Mouse (Mus musculus) MEL (cell line): ENCODE data around the gene Cry2. TPM values are rescaled to one million over a fixed set of nuclear protein-coding genes. Genes with fewer than 3 reads are reported as not detected.

Experiments used
- DNase-seq: peaks from one replicate; pipeline ENCODE4 v3.0.0; 2011; ENCODE audit warnings: low read depth, low spot score
- H3K27ac ChIP-seq: 2 replicates; pipeline ENCODE4 v1.5.1; 2012; ENCODE audit warnings: low read depth, mild to moderate bottlenecking, control low read depth, low read length, moderate library complexity; ENCODE audit not compliant: control insufficient read depth
- H3K27me3 ChIP-seq, 2 experiments: fragments of 150-350 bp in 1 of 2; sonication (generic) in 1 of 2; 2 replicates each; pipeline ENCODE4 v1.6.1; 2012; ENCODE audit warnings: low read length in 2 of 2, mild to moderate bottlenecking in 2 of 2, improper control_type of control experiment in 1 of 2, moderate library complexity in 1 of 2; ENCODE audit not compliant: insufficient read depth in 2 of 2, control insufficient read depth in 1 of 2
- H3K36me3 ChIP-seq, 2 experiments: 2 replicates each; pipeline ENCODE4 v1.6.1; 2012 to 2014; ENCODE audit warnings: low read length in 2 of 2, improper control_type of control experiment in 1 of 2, inconsistent platforms in 1 of 2, mild to moderate bottlenecking in 1 of 2; ENCODE audit not compliant: insufficient read depth in 2 of 2, control insufficient read depth in 1 of 2
- H3K4me1 ChIP-seq, 2 experiments: fragments of 150-350 bp in 1 of 2; sonication (generic) in 1 of 2; 2 replicates each; pipeline ENCODE4 v1.6.1; 2012; ENCODE audit warnings: low read length in 2 of 2, improper control_type of control experiment in 1 of 2, mild to moderate bottlenecking in 1 of 2; ENCODE audit not compliant: insufficient read depth in 2 of 2, control insufficient read depth in 1 of 2
- H3K4me3 ChIP-seq, 2 experiments: fragments of 150-350 bp in 1 of 2; sonication (generic) in 1 of 2; 2 replicates each; pipeline ENCODE4 v1.5.1; 2012; ENCODE audit warnings: low read depth in 2 of 2, low read length in 2 of 2, mild to moderate bottlenecking in 2 of 2, moderate library complexity in 2 of 2, control low read depth in 1 of 2, improper control_type of control experiment in 1 of 2; ENCODE audit not compliant: control insufficient read depth in 1 of 2, insufficient read depth in 1 of 2
- H3K79me2 ChIP-seq: 2 replicates; pipeline ENCODE4 v1.6.1; 2012; ENCODE audit warnings: mild to moderate bottlenecking, low read length, moderate library complexity; ENCODE audit not compliant: control insufficient read depth, poor library complexity, insufficient read depth
- H3K9ac ChIP-seq: 2 replicates; pipeline ENCODE4 v1.6.1; 2012; ENCODE audit warnings: low read depth, mild to moderate bottlenecking, control low read depth, low read length, moderate library complexity; ENCODE audit not compliant: control insufficient read depth, poor library complexity, severe bottlenecking
- H3K9me3 ChIP-seq: fragments of 150-350 bp; sonication (generic); replicated peaks from 2 replicates; pipeline ENCODE4 v1.6.1; 2012; ENCODE audit warnings: mild to moderate bottlenecking, low read length, improper control_type of control experiment, moderate library complexity; ENCODE audit not compliant: insufficient read depth
- BHLHE40 ChIP-seq: IDR thresholded peaks from 2 replicates; pipeline ENCODE4 v1.6.1; 2012; ENCODE audit warnings: low read depth, mild to moderate bottlenecking, inconsistent platforms, low read length, improper control_type of control experiment, borderline replicate concordance
- CHD1 ChIP-seq: IDR thresholded peaks from 2 replicates; pipeline ENCODE4 v1.6.1; 2012; ENCODE audit warnings: low read depth, mild to moderate bottlenecking, inconsistent platforms, low read length, improper control_type of control experiment
- CHD2 ChIP-seq: IDR thresholded peaks from 2 replicates; pipeline ENCODE4 v1.6.1; 2011; ENCODE audit warnings: low read length, improper control_type of control experiment
- ELF1 ChIP-seq: IDR thresholded peaks from 2 replicates; pipeline ENCODE4 v1.6.1; 2014; ENCODE audit warnings: low read depth, mild to moderate bottlenecking, inconsistent platforms, low read length, improper control_type of control experiment, moderate library complexity
- EP300 ChIP-seq, 2 experiments: IDR thresholded peaks; 2 replicates each; pipeline ENCODE4 v1.6.1; 2011; ENCODE audit warnings: improper control_type of control experiment in 2 of 2, low read length in 2 of 2, low read depth in 1 of 2, mild to moderate bottlenecking in 1 of 2
- GABPA ChIP-seq: IDR thresholded peaks from 2 replicates; pipeline ENCODE4 v1.6.1; 2012; ENCODE audit warnings: low read depth, mild to moderate bottlenecking, inconsistent platforms, low read length, improper control_type of control experiment, moderate library complexity
- GATA1 ChIP-seq: IDR thresholded peaks from 2 replicates; pipeline ENCODE4 v1.6.1; 2011; ENCODE audit warnings: low read depth, low read length, improper control_type of control experiment
- HCFC1 ChIP-seq: IDR thresholded peaks from 2 replicates; pipeline ENCODE4 v1.6.1; 2012; ENCODE audit warnings: low read depth, mild to moderate bottlenecking, inconsistent platforms, low read length, improper control_type of control experiment, moderate library complexity
- MAFK ChIP-seq: IDR thresholded peaks from 2 replicates; pipeline ENCODE4 v1.6.1; 2011; ENCODE audit warnings: low read depth, mild to moderate bottlenecking, low read length, improper control_type of control experiment, borderline replicate concordance
- MAX ChIP-seq: IDR thresholded peaks from 2 replicates; pipeline ENCODE4 v1.6.1; 2011; ENCODE audit warnings: low read length, improper control_type of control experiment
- MAZ ChIP-seq: IDR thresholded peaks from 2 replicates; pipeline ENCODE4 v1.6.1; 2012; ENCODE audit warnings: low read depth, mild to moderate bottlenecking, inconsistent platforms, low read length, improper control_type of control experiment
- MXI1 ChIP-seq: IDR thresholded peaks from 2 replicates; pipeline ENCODE4 v1.6.1; 2011; ENCODE audit warnings: mild to moderate bottlenecking, low read depth, low read length, improper control_type of control experiment
- MYB ChIP-seq: IDR thresholded peaks from 2 replicates; pipeline ENCODE4 v1.6.1; 2011; ENCODE audit warnings: mild to moderate bottlenecking, low read depth, low read length, improper control_type of control experiment
- NELFE ChIP-seq: IDR thresholded peaks from 2 replicates; pipeline ENCODE4 v1.6.1; 2011; ENCODE audit warnings: low read depth, low read length, improper control_type of control experiment
- NRF1 ChIP-seq: IDR thresholded peaks from 2 replicates; pipeline ENCODE4 v1.6.1; 2014; ENCODE audit warnings: low read depth, mild to moderate bottlenecking, inconsistent platforms, low read length, improper control_type of control experiment, moderate library complexity; ENCODE audit not compliant: poor library complexity, insufficient read depth, severe bottlenecking
- RAD21 ChIP-seq: IDR thresholded peaks from 2 replicates; pipeline ENCODE4 v1.6.1; 2011; ENCODE audit warnings: mild to moderate bottlenecking, low read depth, low read length, improper control_type of control experiment
- RCOR1 ChIP-seq: IDR thresholded peaks from 2 replicates; pipeline ENCODE4 v1.6.1; 2012; ENCODE audit warnings: low read depth, mild to moderate bottlenecking, inconsistent platforms, low read length, improper control_type of control experiment
- TAL1 ChIP-seq: IDR thresholded peaks from 2 replicates; pipeline ENCODE4 v1.6.1; 2012; ENCODE audit warnings: mild to moderate bottlenecking, inconsistent platforms, low read length, moderate library complexity, mixed read lengths
- TBP ChIP-seq: IDR thresholded peaks from 2 replicates; pipeline ENCODE4 v1.8.0; 2011; ENCODE audit warnings: low read depth, low read length, improper control_type of control experiment
- TCF12 ChIP-seq: IDR thresholded peaks from 2 replicates; pipeline ENCODE4 v1.6.1; 2014; ENCODE audit warnings: low read depth, mild to moderate bottlenecking, inconsistent platforms, low read length, improper control_type of control experiment, moderate library complexity
- UBTF ChIP-seq: IDR thresholded peaks from 2 replicates; pipeline ENCODE4 v1.6.1; 2012; ENCODE audit warnings: low read depth, mild to moderate bottlenecking, inconsistent platforms, low read length, improper control_type of control experiment, moderate library complexity, borderline replicate concordance; ENCODE audit not compliant: insufficient read depth
- USF1 ChIP-seq: IDR thresholded peaks from 2 replicates; pipeline ENCODE4 v1.6.1; 2014; ENCODE audit warnings: low read depth, mild to moderate bottlenecking, inconsistent platforms, low read length, improper control_type of control experiment, moderate library complexity
- ZC3H11A ChIP-seq: IDR thresholded peaks from 2 replicates; pipeline ENCODE4 v1.6.1; 2012; ENCODE audit warnings: low read depth, mild to moderate bottlenecking, inconsistent platforms, low read length, improper control_type of control experiment
- ZMIZ1 ChIP-seq: IDR thresholded peaks from 2 replicates; pipeline ENCODE4 v1.6.1; 2012; ENCODE audit warnings: low read depth, mild to moderate bottlenecking, inconsistent platforms, low read length, improper control_type of control experiment, moderate library complexity
- ZNF384 ChIP-seq: IDR thresholded peaks from 2 replicates; pipeline ENCODE4 v1.6.1; 2012; ENCODE audit warnings: low read depth, mild to moderate bottlenecking, inconsistent platforms, low read length, improper control_type of control experiment
- polyA plus RNA-seq, 2 experiments: library from polyadenylated mRNA; stranded (reverse) in 1 of 2; unstranded in 1 of 2; fragments of >175 nt in 1 of 2; fragments of >200 nt in 1 of 2; gene quantifications; 2 replicates each; pipeline versions ENCODE4 v1.2.1 to v1.2.4; 2012; ENCODE audit warnings: low replicate concordance in 2 of 2, low read depth in 1 of 2; ENCODE audit not compliant: insufficient read length in 2 of 2, insufficient read depth in 1 of 2, missing spikeins in 1 of 2
- total RNA-seq: library from RNA; depleted of rRNA; stranded (reverse); fragments of 300-350 nt; gene quantifications from 2 replicates; pipeline ENCODE4 v1.2.3, GENCODE M21; 2012

Cry2 gene
- total and polyA plus RNA-seq, 3 experiments = 13.3 to 36.2 TPM; not detected in 1

DNA sequence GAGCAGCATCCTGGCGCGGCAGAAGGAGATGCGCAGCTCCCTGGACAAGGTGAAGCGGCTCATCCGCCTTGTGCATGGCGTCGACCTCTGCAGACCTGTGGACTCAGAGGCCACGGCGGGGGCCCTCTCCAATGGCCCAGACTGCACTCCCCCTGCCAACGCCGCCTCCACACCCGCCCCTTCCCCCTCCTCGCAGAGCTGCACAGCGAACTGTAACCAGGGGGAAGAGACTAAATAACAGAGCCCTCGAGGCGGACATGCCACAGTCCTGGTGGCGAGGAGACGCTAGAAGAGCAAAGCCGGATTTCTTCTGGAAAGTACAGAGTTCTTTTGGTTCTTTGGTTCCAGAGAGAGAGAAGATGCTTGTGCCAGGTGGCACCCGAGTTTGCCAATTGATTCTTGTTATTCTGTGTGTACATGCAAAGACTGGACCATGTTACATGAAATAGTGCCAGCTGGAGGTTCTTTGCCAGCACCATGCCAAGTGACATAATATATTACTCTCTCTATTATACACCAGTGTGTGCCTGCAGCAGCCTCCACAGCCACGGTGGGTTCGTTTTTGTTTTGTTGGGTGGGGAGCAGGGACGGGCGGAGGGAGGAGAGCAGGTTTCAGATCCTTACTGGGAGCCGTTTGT is 73.5 kb downstream of the Cry2 start:
- DNase-seq = no peak
- H3K4me3 ChIP-seq = no peak overlapping the region
- no peaks in the 10 kb centered on the region for H3K36me3 ChIP-seq
- no peaks in the 10 kb centered on the region for H3K9me3 ChIP-seq
- H3K9ac ChIP-seq = no peak overlapping the region
- no peaks in the 10 kb centered on the region for H3K79me2 ChIP-seq
- no peak overlapping the region for H3K27ac ChIP-seq
- no peaks in the 10 kb centered on the region for H3K4me1 ChIP-seq
- no peaks in the 10 kb centered on the region for H3K27me3 ChIP-seq
- TF ChIP-seq RAD21 = no peak
- no peak for TF ChIP-seq TCF12
- TF ChIP-seq TAL1 = no peak
- no peak for TF ChIP-seq HCFC1
- TF ChIP-seq GABPA = no peak
- TF ChIP-seq MAX = no peak
- TF ChIP-seq ZMIZ1 = no peak
- no peak for TF ChIP-seq RCOR1
- TF ChIP-seq UBTF = no peak

- H3K27me3 ChIP-seq = no peaks in the 10 kb centered on the region
- H3K79me2 ChIP-seq = no peaks in the 10 kb centered on the region
- DNase-seq = no peak
- TF ChIP-seq GATA1 (no peak), TBP (no peak), NELFE (no peak), UBTF (no peak), NRF1 (no peak), MYB (no peak), MAX (no peak), ZNF384 (no peak), HCFC1 (no peak), MAFK (no peak), TAL1 (no peak), USF1 (no peak), EP300 (IDR thresholded peaks at IDR 0.05; ENCODE audit: low read depth in 1 of 2, low read length in 2 of 2) (no peak), MAZ (no peak), ELF1 (no peak), MXI1 (no peak), CHD2 (no peak), ZC3H11A (no peak), BHLHE40 (no peak), CHD1 (no peak)
- TF ChIP-seq, all 39 proteins: peak for 0
- no peak overlapping the region for H3K27ac ChIP-seq
- no peaks in the 10 kb centered on the region for H3K9me3 ChIP-seq
- H3K36me3 ChIP-seq = no peaks in the 10 kb centered on the region
- no peaks in the 10 kb centered on the region for H3K4me1 ChIP-seq
- no peak overlapping the region for H3K4me3 ChIP-seq
- no peak overlapping the region for H3K9ac ChIP-seq
These were observed 74.5 kb downstream of the Cry2 start for GRCm38 (mm10) chr2:92359301-92359700.
